Mouse (Mus musculus) neural tube, embryonic 12.5 days (tissue): ENCODE measurements at regions not wholly inside any gene's neighbourhood (a gene's known extent, or its start where the extent isn't known, plus 50 kb on each side); places are given as distances from the start of the nearest gene placed in this dataset.

Experiments used
- ATAC-seq: fragments of 200-750 bp; cut with Nextera tagmentation; 2 replicates; pipeline ENCODE4 v1.8.0; 2017; ENCODE audit warnings: low read depth, mild to moderate bottlenecking, moderate TSS enrichment, moderate library complexity; ENCODE audit not compliant: low FRiP score
- H3K27ac ChIP-seq: fragments of 300-500 bp; sonication (generic); 2 replicates; pipeline ENCODE4 v1.5.1; 2016
- H3K27me3 ChIP-seq: fragments of 300-500 bp; sonication (generic); replicated peaks from 2 replicates; pipeline ENCODE4 v1.6.1; 2016; ENCODE audit warnings: mild to moderate bottlenecking
- H3K36me3 ChIP-seq: fragments of 300-500 bp; sonication (generic); 2 replicates; pipeline ENCODE4 v1.6.1; 2016; ENCODE audit warnings: mild to moderate bottlenecking
- H3K4me1 ChIP-seq: fragments of 300-500 bp; sonication (generic); 2 replicates; pipeline ENCODE4 v1.6.1; 2016
- H3K4me2 ChIP-seq: fragments of 300-500 bp; sonication (generic); replicated peaks from 2 replicates; pipeline ENCODE4 v1.6.1; 2016; ENCODE audit warnings: mild to moderate bottlenecking
- H3K4me3 ChIP-seq: fragments of 300-500 bp; sonication (generic); 2 replicates; pipeline ENCODE4 v1.5.1; 2016
- H3K9ac ChIP-seq: fragments of 300-500 bp; sonication (generic); 2 replicates; pipeline ENCODE4 v1.6.1; 2016; ENCODE audit warnings: mild to moderate bottlenecking
- H3K9me3 ChIP-seq: fragments of 300-500 bp; sonication (generic); 2 replicates; pipeline ENCODE4 v1.6.1; 2016; ENCODE audit warnings: mild to moderate bottlenecking
- WGBS: fragments of 180-500 bp; shearing (Covaris S2); methylation state at CpG from one replicate; pipeline ENCODE4 v1.1.7; 2016; 5-methylcytosine and 5-hydroxymethylcytosine counted together

DNA sequence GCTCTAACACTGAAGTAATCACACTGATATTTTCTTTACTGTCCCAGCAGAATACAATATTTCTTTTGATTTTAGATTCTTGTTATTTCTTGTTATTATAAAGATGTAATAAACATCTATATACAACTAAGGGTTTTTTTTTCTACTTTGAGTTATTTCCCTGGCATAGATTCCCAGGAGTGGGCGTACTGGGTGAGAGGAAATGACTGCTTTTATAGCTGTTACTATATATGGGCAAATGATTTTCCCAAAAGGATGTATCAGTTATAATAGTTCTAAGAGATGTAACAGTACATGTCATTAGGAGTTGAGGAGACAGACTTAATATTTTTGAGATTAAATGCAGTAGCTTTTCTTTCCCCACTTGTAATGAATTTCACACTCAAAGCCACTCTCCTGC lies 109.6 kb downstream of the E030025P04Rik start:
- 79% methylated on average over 1 of the region's 1 CpGs for WGBS
- Histone ChIP-seq H3K4me1 (peaks cover 20% of the 10 kb centered on the region), H3K9me3 (no peaks in the 10 kb centered on the region), H3K4me2 (no peak overlapping the region), H3K36me3 (no peaks in the 10 kb centered on the region), H3K4me3 (no peak overlapping the region), H3K27me3 (no peaks in the 10 kb centered on the region), H3K27ac (no peak overlapping the region), H3K9ac (no peak overlapping the region)
- no peak for ATAC-seq

DNA sequence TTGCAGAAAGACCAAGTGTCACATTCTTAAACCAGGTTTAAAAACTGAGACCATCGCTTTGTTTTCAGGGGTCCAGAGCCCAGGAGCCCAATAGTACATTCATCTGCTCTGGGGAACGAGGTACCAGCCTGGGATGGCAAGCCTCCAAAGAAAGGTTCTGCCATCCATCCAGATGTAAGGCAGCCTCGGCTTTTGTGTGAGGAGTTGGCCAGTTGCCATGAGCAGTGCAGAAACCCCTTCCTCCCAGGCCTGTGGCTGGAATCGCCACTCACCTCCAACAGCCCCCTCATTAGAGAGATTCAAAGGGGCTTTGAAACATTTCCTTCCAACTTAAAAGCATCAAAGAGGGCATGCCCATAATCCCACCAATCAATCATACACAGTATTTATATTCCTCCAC lies 110.1 kb downstream of the E030025P04Rik start:
- Histone ChIP-seq H3K4me3 (no peak overlapping the region), H3K4me2 (no peak overlapping the region), H3K27me3 (no peaks in the 10 kb centered on the region), H3K9me3 (no peaks in the 10 kb centered on the region), H3K36me3 (no peaks in the 10 kb centered on the region), H3K4me1 (peaks cover 20% of the 10 kb centered on the region), H3K27ac (no peak overlapping the region), H3K9ac (no peak overlapping the region)
- ATAC-seq = no peak
- 53% methylated on average over 4 of the region's 4 CpGs for WGBS

DNA sequence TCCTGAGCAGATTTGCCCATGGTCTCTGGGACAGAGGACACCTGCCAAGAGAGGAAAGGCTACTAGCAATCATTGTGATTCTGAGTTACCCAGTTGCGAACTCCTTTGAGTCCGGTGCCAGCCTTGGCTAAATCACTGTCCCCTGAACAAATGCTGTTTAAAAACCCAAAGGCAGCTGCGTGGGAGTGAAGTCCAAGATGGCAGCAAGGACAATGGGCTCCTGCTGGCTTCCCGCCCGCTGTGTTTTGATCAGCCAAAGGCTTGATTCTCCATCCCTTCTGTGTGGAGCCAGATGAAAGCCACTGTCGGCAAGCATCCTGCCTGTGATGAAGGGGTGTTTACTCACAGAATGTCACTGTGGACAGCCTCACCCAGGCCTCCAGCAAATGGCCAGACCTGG lies 111.4 kb downstream of the E030025P04Rik start:
- Histone ChIP-seq H3K27me3 (no peaks in the 10 kb centered on the region), H3K4me1 (peaks cover 20% of the 10 kb centered on the region), H3K9ac (no peak overlapping the region), H3K4me3 (no peak overlapping the region), H3K36me3 (no peaks in the 10 kb centered on the region), H3K27ac (no peak overlapping the region), H3K9me3 (no peaks in the 10 kb centered on the region), H3K4me2 (no peak overlapping the region)
- WGBS = 13% methylated on average over 6 of the region's 6 CpGs
- peak; percentile 88 for ATAC-seq

DNA sequence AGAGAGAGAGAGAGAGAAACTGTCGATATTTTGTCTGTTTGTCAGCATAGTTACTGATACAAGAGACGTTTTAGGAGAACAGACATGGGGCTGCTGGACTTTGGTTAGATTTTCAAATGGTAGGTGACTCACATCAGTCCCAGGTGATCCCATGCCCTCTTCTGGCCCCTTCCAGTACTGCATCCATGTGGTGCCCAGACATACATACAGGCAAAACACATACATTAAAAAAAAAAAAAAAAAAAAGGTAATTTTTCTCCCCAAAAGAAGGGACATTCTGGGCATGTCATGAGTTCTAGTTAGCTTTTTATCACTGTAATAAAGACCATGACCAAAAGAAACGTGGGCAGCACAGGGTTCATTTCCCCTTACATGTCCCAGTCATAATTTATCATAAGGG lies 110.3 kb downstream of the Axin2 start:
- ATAC-seq = no peak
- Histone ChIP-seq H3K4me1 (peaks cover 20% of the 10 kb centered on the region), H3K36me3 (no peaks in the 10 kb centered on the region), H3K27ac (no peak overlapping the region), H3K27me3 (no peaks in the 10 kb centered on the region), H3K4me2 (no peak overlapping the region), H3K9ac (no peak overlapping the region), H3K4me3 (no peak overlapping the region), H3K9me3 (no peaks in the 10 kb centered on the region)
- 26% methylated on average over 3 of the region's 3 CpGs for WGBS

DNA sequence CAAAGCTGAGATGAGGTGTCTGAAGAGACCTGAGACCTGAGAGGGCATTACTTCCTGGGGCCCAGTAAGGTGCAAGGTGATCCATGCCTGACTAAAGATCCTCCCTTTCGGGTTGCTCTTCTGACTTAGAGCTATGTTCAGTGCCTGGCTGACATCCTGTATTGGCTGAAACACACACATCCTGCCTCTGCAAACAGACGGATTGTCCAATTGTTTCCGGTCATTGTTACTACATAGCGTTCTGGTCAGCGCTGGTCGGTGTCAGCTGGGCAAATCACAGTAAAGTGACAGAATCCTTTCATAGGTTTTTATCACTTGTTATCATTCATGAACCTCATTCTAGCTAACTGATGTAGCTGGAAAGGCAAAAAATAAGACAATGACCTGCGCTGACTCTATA lies 109.7 kb downstream of the Axin2 start:
- H3K4me2 ChIP-seq = no peak overlapping the region
- H3K36me3 ChIP-seq = no peaks in the 10 kb centered on the region
- 52% methylated on average over 7 of the region's 7 CpGs for WGBS
- H3K9ac ChIP-seq = no peak overlapping the region
- no peak for ATAC-seq
- H3K4me3 ChIP-seq = no peak overlapping the region
- H3K27ac ChIP-seq = no peak overlapping the region
- H3K27me3 ChIP-seq = no peaks in the 10 kb centered on the region
- H3K9me3 ChIP-seq = no peaks in the 10 kb centered on the region
- H3K4me1 ChIP-seq = peaks cover 20% of the 10 kb centered on the region

DNA sequence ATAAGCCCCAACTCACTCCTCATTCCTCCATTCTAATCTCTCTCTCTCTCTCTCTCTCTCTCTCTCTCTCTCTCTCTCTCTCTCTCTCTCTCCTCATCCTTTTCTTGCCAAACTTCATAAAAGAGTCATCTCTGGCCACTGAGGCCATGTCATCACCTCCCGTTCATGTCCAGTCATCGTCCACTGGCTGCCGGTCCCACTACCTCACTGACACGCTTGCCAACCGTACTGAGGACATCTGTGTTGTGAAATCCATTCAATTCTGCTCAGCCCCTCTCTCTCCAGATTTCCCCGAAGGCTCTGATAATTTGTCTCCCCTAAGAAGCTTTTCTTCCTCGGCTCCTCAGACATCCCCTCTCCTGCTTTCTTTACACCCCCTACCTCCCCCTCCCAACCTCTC lies 94.7 kb downstream of the Axin2 start:
- no peaks in the 10 kb centered on the region for H3K36me3 ChIP-seq
- ATAC-seq = no peak
- WGBS = 81% methylated on average over 7 of the region's 7 CpGs
- H3K4me3 ChIP-seq = no peak overlapping the region
- no peak overlapping the region for H3K4me2 ChIP-seq
- no peak overlapping the region for H3K27ac ChIP-seq
- no peaks in the 10 kb centered on the region for H3K9me3 ChIP-seq
- H3K4me1 ChIP-seq = no peaks in the 10 kb centered on the region
- no peak overlapping the region for H3K9ac ChIP-seq
- H3K27me3 ChIP-seq = no peaks in the 10 kb centered on the region

DNA sequence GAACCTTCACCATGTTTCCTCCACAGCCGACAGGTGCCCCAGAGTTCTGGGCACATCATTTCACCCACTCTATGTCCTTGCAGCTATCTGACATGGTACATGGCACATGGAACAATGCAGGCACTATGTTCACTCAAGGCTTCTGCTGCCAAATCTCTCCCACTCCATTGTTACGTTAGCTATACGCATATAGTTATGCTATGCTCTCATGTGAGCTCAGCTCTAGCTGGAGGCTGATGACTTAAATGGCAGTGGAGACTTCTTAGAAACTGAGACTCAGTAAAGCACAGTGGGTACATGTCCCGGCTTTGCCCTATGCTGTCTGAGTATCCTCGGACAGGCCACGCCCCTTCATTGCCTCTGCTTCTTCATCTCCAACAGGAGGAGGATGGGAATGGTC lies 91.0 kb downstream of the Axin2 start:
- Histone ChIP-seq H3K9ac (no peak overlapping the region), H3K4me1 (no peaks in the 10 kb centered on the region), H3K4me2 (no peak overlapping the region), H3K4me3 (no peak overlapping the region), H3K27ac (no peak overlapping the region), H3K27me3 (no peaks in the 10 kb centered on the region), H3K9me3 (no peaks in the 10 kb centered on the region; the same call in 1 of the 2 replicates), H3K36me3 (no peaks in the 10 kb centered on the region)
- WGBS = 90% methylated on average over 6 of the region's 6 CpGs
- no peak for ATAC-seq

DNA sequence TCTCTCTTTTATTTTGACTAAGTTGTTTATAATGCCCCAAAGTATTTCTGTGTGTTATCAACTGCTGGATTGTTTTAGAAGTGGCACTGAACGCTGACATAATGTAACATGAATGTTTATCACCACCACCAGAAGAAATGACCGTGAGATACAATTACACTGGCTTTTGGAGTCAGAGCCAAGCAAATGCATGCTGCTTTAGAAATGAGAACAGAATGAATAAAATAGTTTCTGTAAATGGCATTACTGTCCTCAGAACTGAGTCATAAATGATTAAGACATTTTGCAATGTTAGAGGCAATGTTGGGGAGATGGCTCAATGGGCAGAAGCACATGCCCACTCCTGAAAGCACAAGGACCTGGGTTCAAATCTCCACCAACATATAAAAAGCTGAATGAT lies 88.7 kb downstream of the Axin2 start:
- Histone ChIP-seq H3K27me3 (no peaks in the 10 kb centered on the region), H3K9me3 (no peaks in the 10 kb centered on the region; the same call in 1 of the 2 replicates), H3K4me1 (no peaks in the 10 kb centered on the region), H3K4me3 (no peak overlapping the region), H3K9ac (no peak overlapping the region), H3K4me2 (no peak overlapping the region), H3K36me3 (no peaks in the 10 kb centered on the region), H3K27ac (no peak overlapping the region)
- 86% methylated on average over 2 of the region's 2 CpGs for WGBS
- no peak for ATAC-seq

DNA sequence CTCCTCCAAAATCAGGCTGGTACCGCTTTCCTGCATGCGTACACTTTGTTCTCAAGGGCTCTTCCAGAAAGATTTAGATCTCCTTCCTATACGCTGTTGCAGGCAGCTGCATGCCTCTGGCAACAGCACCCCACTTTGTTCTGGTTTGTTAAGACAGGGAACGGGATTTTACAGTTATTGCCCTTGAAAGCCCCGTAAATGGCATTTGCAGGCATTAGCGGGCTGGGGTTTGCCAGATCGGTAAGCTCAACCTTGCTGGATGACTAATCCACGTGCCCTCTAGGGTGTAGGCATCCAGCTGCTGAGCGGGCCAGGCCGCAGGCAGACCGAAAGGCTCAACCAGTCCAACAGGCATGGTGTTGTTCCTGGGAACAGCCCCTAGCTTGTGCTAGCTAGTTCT lies 85.5 kb downstream of the Axin2 start:
- no peaks in the 10 kb centered on the region for H3K36me3 ChIP-seq
- H3K27ac ChIP-seq = no peak overlapping the region
- no peak overlapping the region for H3K4me2 ChIP-seq
- H3K9ac ChIP-seq = no peak overlapping the region
- ATAC-seq = no peak
- H3K27me3 ChIP-seq = no peaks in the 10 kb centered on the region
- 83% methylated on average over 11 of the region's 11 CpGs for WGBS
- H3K4me1 ChIP-seq = no peaks in the 10 kb centered on the region
- peaks cover 9% of the 10 kb centered on the region for H3K9me3 ChIP-seq
- H3K4me3 ChIP-seq = no peak overlapping the region
